ENCODE assay signal across 9 mouse cellular contexts in genomic region chr4:43577237-43577881, GRCm38 (mm10). TPM values are rescaled to one million over a fixed set of nuclear protein-coding genes. Genes with fewer than 3 reads are reported as not detected.
A peak's percentile ranks its signal among the peaks of the same experiment; 100 is the strongest.
DNase-seq lines count a peak whose midpoint lies in the region; ATAC-seq and TF ChIP-seq lines count a peak whose summit lies in the region.
"Had no signal": no experiment of that assay in that cellular context is flagged by ENCODE, and none has a peak within 500 bp of the region (broad histone marks: within the 10 kb centered on the region; RNA-seq: fewer than 3 reads in every experiment).

No protein-coding gene starts in this region.

- WGBS in heart, embryonic 11.5 days (ENCODE audit: insufficient replicate concordance): 35% methylated on average over 8 of the region's 8 CpGs
- WGBS in heart, embryonic 16.5 days: 23% methylated on average over 8 of the region's 8 CpGs
- 22% methylated on average over 8 of the region's 8 CpGs for WGBS in liver, postnatal 0 days (ENCODE audit: insufficient replicate concordance)

- no peaks in the 10 kb centered on the region for H3K27me3 ChIP-seq in heart, embryonic 11.5 days (ENCODE audit: control insufficient read depth, insufficient read depth, low read length)
- H3K27me3 ChIP-seq in G1E (ENCODE audit: insufficient read depth, low read length): no peaks in the 10 kb centered on the region
- no peaks in the 10 kb centered on the region for H3K27me3 ChIP-seq in heart, embryonic 16.5 days (ENCODE audit: control insufficient read depth, insufficient read depth, low read length)
- no peaks in the 10 kb centered on the region for H3K27me3 ChIP-seq in liver, postnatal 0 days (ENCODE audit: insufficient read depth, low read length)

- H3K4me3 ChIP-seq in heart, embryonic 11.5 days (ENCODE audit: low read depth, low read length): peak overlapping the region; percentile 75
- peak overlapping the region; percentile 77 for H3K4me3 ChIP-seq in G1E (ENCODE audit: low read depth, low read length)
- peak overlapping the region; percentile 80 for H3K4me3 ChIP-seq in heart, embryonic 16.5 days (ENCODE audit: low read length)
- peak overlapping the region; percentile 92 for H3K4me3 ChIP-seq in liver, postnatal 0 days (ENCODE audit: low read depth, low read length)

- DNase-seq in heart, postnatal 10 days: no peak
- no peak for DNase-seq in G1E (ENCODE audit: low spot score)
- DNase-seq in liver, postnatal 0 days: no peak
- no peak for DNase-seq in urinary bladder, postnatal 14 days (ENCODE audit: low spot score)
- no peak for DNase-seq in embryo, embryonic 11 days
- DNase-seq in layer of hippocampus, postnatal 10 days (ENCODE audit: low spot score in 2 of 2): no peak

- no peak for TF ChIP-seq CTCF in G1E (IDR thresholded peaks at IDR 0.05; ENCODE audit: low read depth, low read length)
- TF ChIP-seq CTCF in liver, postnatal 0 days (IDR thresholded peaks at IDR 0.05; ENCODE audit: low read depth): peak; percentile 13; the same call in 1 of the 2 replicates

- peak overlapping the region; percentile 93 for H3K4me2 ChIP-seq in heart, embryonic 11.5 days
- peak overlapping the region; percentile 76 for H3K4me2 ChIP-seq in heart, embryonic 16.5 days (ENCODE audit: low read depth, low read length)
- peak overlapping the region; percentile 91 for H3K4me2 ChIP-seq in liver, postnatal 0 days (ENCODE audit: low read depth, low read length)

- no peak for TF ChIP-seq EP300 in liver, postnatal 0 days (IDR thresholded peaks at IDR 0.05; ENCODE audit: low read depth)

- intact Hi-C loops in heart, postnatal 10 days (cut with DNase I): no loop called here

- H3K4me1 ChIP-seq in heart, embryonic 11.5 days (ENCODE audit: control insufficient read depth, insufficient read depth, low read length): peaks cover 19% of the 10 kb centered on the region
- H3K4me1 ChIP-seq in G1E (ENCODE audit: insufficient read depth, low read depth, low read length): peaks cover 70% of the 10 kb centered on the region
- peaks cover 27% of the 10 kb centered on the region for H3K4me1 ChIP-seq in heart, embryonic 16.5 days (ENCODE audit: control insufficient read depth, insufficient read depth, low read length)
- H3K4me1 ChIP-seq in liver, postnatal 0 days (ENCODE audit: insufficient read depth): peaks cover 22% of the 10 kb centered on the region

- H3K27ac ChIP-seq in heart, embryonic 11.5 days (ENCODE audit: low read depth, low read length): no peak overlapping the region
- no peak overlapping the region for H3K27ac ChIP-seq in heart, embryonic 16.5 days (ENCODE audit: low read length)
- H3K27ac ChIP-seq in liver, postnatal 0 days (ENCODE audit: low read depth): peak overlapping the region; percentile 87

- peaks cover 11% of the 10 kb centered on the region for H3K36me3 ChIP-seq in heart, embryonic 11.5 days (ENCODE audit: control insufficient read depth, insufficient read depth, low read length)
- H3K36me3 ChIP-seq in G1E (replicated peaks): peaks cover 71% of the 10 kb centered on the region
- peaks cover 25% of the 10 kb centered on the region for H3K36me3 ChIP-seq in heart, embryonic 16.5 days (ENCODE audit: control insufficient read depth, insufficient read depth)
- peaks cover 44% of the 10 kb centered on the region for H3K36me3 ChIP-seq in liver, postnatal 0 days (replicated peaks; ENCODE audit: insufficient read depth, low read length)

- H3K9me3 ChIP-seq in heart, embryonic 11.5 days (replicated peaks; ENCODE audit: control insufficient read depth, low read length): no peaks in the 10 kb centered on the region
- no peaks in the 10 kb centered on the region for H3K9me3 ChIP-seq in G1E (replicated peaks)
- no peaks in the 10 kb centered on the region for H3K9me3 ChIP-seq in heart, embryonic 16.5 days (replicated peaks; ENCODE audit: control insufficient read depth, low read length)
- H3K9me3 ChIP-seq in liver, postnatal 0 days (ENCODE audit: low read length): no peaks in the 10 kb centered on the region

- ATAC-seq in heart, embryonic 11.5 days (replicated peaks; ENCODE audit: insufficient number of reproducible peaks, low FRiP score, low TSS enrichment): no peak
- no peak for ATAC-seq in G1E (ENCODE audit: extremely low read depth, insufficient number of reproducible peaks, low FRiP score, poor library complexity, severe bottlenecking)
- no peak for ATAC-seq in heart, embryonic 16.5 days (replicated peaks; ENCODE audit: extremely low read depth, insufficient read depth, low FRiP score)
- ATAC-seq in liver, postnatal 0 days: no peak

- H3K9ac ChIP-seq in heart, embryonic 11.5 days (ENCODE audit: low read depth, low read length): peak overlapping the region; percentile 80
- H3K9ac ChIP-seq in heart, embryonic 16.5 days (ENCODE audit: low read length): peak overlapping the region; percentile 91
- H3K9ac ChIP-seq in liver, postnatal 0 days (replicated peaks): peak overlapping the region; percentile 86

RNA-seq across cellular contexts. Expression of gene Rgp1, which starts 1.2 kb away (rescaled TPM):
- polyA plus RNA-seq in heart, embryonic 11.5 days (2014; fragmentation: Nextera tagmentation; extraction: Ambion mirVana): 20.1 and 32.5 TPM in 2 replicates
- 10 to 100 TPM; 42.1 to 45.5 TPM for total RNA-seq in heart, postnatal 10 days (2021)
- total RNA-seq in G1E (2014; fragmentation: Nextera tagmentation): 48.5 and 54.7 TPM in 2 replicates
- 18.6 and 23.2 TPM in 2 replicates for total RNA-seq in G1E (2017)
- 31.2 and 105 TPM in 2 replicates for polyA plus RNA-seq in G1E (2012)
- polyA plus RNA-seq in heart, embryonic 16.5 days (2015; fragmentation: Nextera tagmentation; extraction: Ambion mirVana): 20.9 and 21.7 TPM in 2 replicates
- polyA plus RNA-seq in liver, postnatal 0 days (2015; fragmentation: Nextera tagmentation; extraction: Ambion mirVana): 6.3 and 7.3 TPM in 2 replicates
- 10 to 100 TPM; 46.2 to 53.6 TPM for total RNA-seq in layer of hippocampus, postnatal 10 days (2021)

RNA-seq across cellular contexts. Expression of gene Gba2, which starts 1.3 kb away (rescaled TPM):
- polyA plus RNA-seq in heart, embryonic 11.5 days (2014; fragmentation: Nextera tagmentation; extraction: Ambion mirVana): 14.3 and 18.4 TPM in 2 replicates
- total RNA-seq in heart, postnatal 10 days (2021): 10 to 100 TPM; 15.4 to 15.6 TPM
- total RNA-seq in G1E (2014; fragmentation: Nextera tagmentation) (21.4 and 23.8 TPM in 2 replicates), G1E (2017) (12.6 and 14.1 TPM in 2 replicates)
- polyA plus RNA-seq in G1E (2012): 14.5 and 18.3 TPM in 2 replicates
- 22.7 TPM in 2 replicates for polyA plus RNA-seq in heart, embryonic 16.5 days (2015; fragmentation: Nextera tagmentation; extraction: Ambion mirVana)
- 7.3 and 8.4 TPM in 2 replicates for polyA plus RNA-seq in liver, postnatal 0 days (2015; fragmentation: Nextera tagmentation; extraction: Ambion mirVana)
- 10 to 100 TPM; 56.8 to 57.7 TPM for total RNA-seq in layer of hippocampus, postnatal 10 days (2021)

RNA-seq across cellular contexts. Expression of gene Msmp, which starts 6.9 kb away (rescaled TPM):
- not detected in 2 replicates for polyA plus RNA-seq in heart, embryonic 11.5 days (2014; fragmentation: Nextera tagmentation; extraction: Ambion mirVana)
- total RNA-seq in heart, postnatal 10 days (2021): under 1 TPM; 0.36 to 0.37 TPM
- total RNA-seq in G1E (2014; fragmentation: Nextera tagmentation) (not detected in 2 replicates), G1E (2017) (0.17 TPM in 1 of 2 replicates, not detected in the other)
- not detected in 2 replicates for polyA plus RNA-seq in G1E (2012)
- polyA plus RNA-seq in heart, embryonic 16.5 days (2015; fragmentation: Nextera tagmentation; extraction: Ambion mirVana): 0.89 and 1.1 TPM in 2 replicates
- 0.96 TPM in 1 of 2 replicates, not detected in the other for polyA plus RNA-seq in liver, postnatal 0 days (2015; fragmentation: Nextera tagmentation; extraction: Ambion mirVana)
- total RNA-seq in layer of hippocampus, postnatal 10 days (2021): not detected
- polyA plus RNA-seq: frontal cortex, adult 2 months had no signal

RNA-seq across cellular contexts. Expression of gene Tln1, which starts 14.9 kb away (rescaled TPM):
- polyA plus RNA-seq in heart, embryonic 11.5 days (2014; fragmentation: Nextera tagmentation; extraction: Ambion mirVana): 74.2 and 86.2 TPM in 2 replicates
- total RNA-seq in heart, postnatal 10 days (2021): 100 to 1,000 TPM; 147 to 167 TPM
- 166 and 262 TPM in 2 replicates for total RNA-seq in G1E (2014; fragmentation: Nextera tagmentation)
- 127 and 167 TPM in 2 replicates for total RNA-seq in G1E (2017)
- polyA plus RNA-seq in G1E (2012): 138 and 163 TPM in 2 replicates
- 68.7 and 80.0 TPM in 2 replicates for polyA plus RNA-seq in heart, embryonic 16.5 days (2015; fragmentation: Nextera tagmentation; extraction: Ambion mirVana)
- polyA plus RNA-seq in liver, postnatal 0 days (2015; fragmentation: Nextera tagmentation; extraction: Ambion mirVana): 30.0 and 34.2 TPM in 2 replicates
- total RNA-seq in layer of hippocampus, postnatal 10 days (2021): 10 to 100 TPM; 54.4 to 69.7 TPM

RNA-seq across cellular contexts. Expression of gene Creb3, which starts 15.2 kb away (rescaled TPM):
- 59.7 and 77.1 TPM in 2 replicates for polyA plus RNA-seq in heart, embryonic 11.5 days (2014; fragmentation: Nextera tagmentation; extraction: Ambion mirVana)
- 10 to 100 TPM; 57.2 to 61.8 TPM for total RNA-seq in heart, postnatal 10 days (2021)
- total RNA-seq in G1E (2014; fragmentation: Nextera tagmentation) (9.4 and 9.8 TPM in 2 replicates), G1E (2017) (60.0 and 61.0 TPM in 2 replicates)
- 1.6 and 1.9 TPM in 2 replicates for polyA plus RNA-seq in G1E (2012)
- 60.3 and 61.8 TPM in 2 replicates for polyA plus RNA-seq in heart, embryonic 16.5 days (2015; fragmentation: Nextera tagmentation; extraction: Ambion mirVana)
- 36.2 and 41.2 TPM in 2 replicates for polyA plus RNA-seq in liver, postnatal 0 days (2015; fragmentation: Nextera tagmentation; extraction: Ambion mirVana)
- total RNA-seq in layer of hippocampus, postnatal 10 days (2021): 10 to 100 TPM; 65.9 to 75.4 TPM
